Mouse (Mus musculus): ENCODE data around the gene Ddx25. TPM values are rescaled to one million over a fixed set of nuclear protein-coding genes. Genes with fewer than 3 reads are reported as not detected.
A peak's percentile ranks its signal among the peaks of the same experiment; 100 is the strongest.

Gene Ddx25
- total RNA-seq, 2 experiments from 2014 or later, result 0.10 to 0.15 TPM

GRCm38 (mm10) chr9:35541941-35542340, 16.4 kb downstream of the Ddx25 start:
- no peak for DNase-seq (ENCODE audit: low spot score in 2 of 2)

GRCm38 (mm10) chr9:35541488-35541887, 16.8 kb downstream of the Ddx25 start:
- DNase-seq (ENCODE audit: low spot score in 2 of 2), result peak; percentile 68 to 81

GRCm38 (mm10) chr9:35541024-35541423, 17.3 kb downstream of the Ddx25 start:
- DNase-seq (ENCODE audit: low spot score in 2 of 2), result no peak

- DNase-seq (ENCODE audit: low spot score in 2 of 2), result no peak
These were observed 19.2 kb downstream of the Ddx25 start for GRCm38 (mm10) chr9:35539001-35539750.

- DNase-seq (ENCODE audit: low spot score in 2 of 2), result no peak
These were observed 22.5 kb downstream of the Ddx25 start for GRCm38 (mm10) chr9:35535876-35536275.

- DNase-seq (ENCODE audit: low spot score in 2 of 2), result peak in 1 of 2 experiments; percentile 38
These were observed 23.2 kb downstream of the Ddx25 start for GRCm38 (mm10) chr9:35535110-35535509.

- DNase-seq (ENCODE audit: low spot score in 2 of 2), result no peak
These were observed 25.1 kb downstream of the Ddx25 start for GRCm38 (mm10) chr9:35533266-35533665.

GRCm38 (mm10) chr9:35529796-35530195, 28.5 kb downstream of the Ddx25 start:
- no peak for DNase-seq (ENCODE audit: low spot score in 2 of 2)

GRCm38 (mm10) chr9:35529141-35529540, 29.2 kb downstream of the Ddx25 start:
- DNase-seq (ENCODE audit: low spot score in 2 of 2), result no peak

GRCm38 (mm10) chr9:35523941-35524411, 34.4 kb downstream of the Ddx25 start:
- peak; percentile 51 to 71 for DNase-seq (ENCODE audit: low spot score in 2 of 2)

GRCm38 (mm10) chr9:35523541-35523940, 34.8 kb downstream of the Ddx25 start:
- DNase-seq (ENCODE audit: low spot score in 2 of 2), result peak in 1 of 2 experiments; percentile 44

- no peak for DNase-seq (ENCODE audit: low spot score in 2 of 2)
These were observed 35.4 kb downstream of the Ddx25 start for GRCm38 (mm10) chr9:35522821-35523515.

GRCm38 (mm10) chr9:35522241-35522640, 36.1 kb downstream of the Ddx25 start:
- DNase-seq (ENCODE audit: low spot score in 2 of 2), result no peak

- DNase-seq (ENCODE audit: low spot score in 2 of 2), result no peak
These were observed 37.5 kb downstream of the Ddx25 start for GRCm38 (mm10) chr9:35520631-35521348.

GRCm38 (mm10) chr9:35518169-35518568, 40.2 kb downstream of the Ddx25 start, which contains the start of gene Gm1113:
TSS of gene Gm1113 (minus strand) at chr9:35518269.
- no peak for DNase-seq (ENCODE audit: low spot score in 2 of 2)

GRCm38 (mm10) chr9:35516711-35517110, 41.6 kb downstream of the Ddx25 start:
- no peak for DNase-seq (ENCODE audit: low spot score in 2 of 2)

- no peak for DNase-seq (ENCODE audit: low spot score in 2 of 2)
These were observed 42.1 kb downstream of the Ddx25 start for GRCm38 (mm10) chr9:35516182-35516581.

- DNase-seq (ENCODE audit: low spot score in 2 of 2), result no peak
These were observed 44.4 kb downstream of the Ddx25 start for GRCm38 (mm10) chr9:35513900-35514299.

- peak in 1 of 2 experiments; percentile 61 for DNase-seq (ENCODE audit: low spot score in 2 of 2)
These were observed 50.1 kb downstream of the Ddx25 start for GRCm38 (mm10) chr9:35508234-35508633.

GRCm38 (mm10) chr9:35502361-35503000, 55.8 kb downstream of the Ddx25 start:
- no peak for DNase-seq (ENCODE audit: low spot score in 2 of 2)

- DNase-seq (ENCODE audit: low spot score in 2 of 2), result no peak
These were observed 58.4 kb downstream of the Ddx25 start for GRCm38 (mm10) chr9:35499946-35500345.
